Mouse (Mus musculus) hindbrain, embryonic 14.5 days (tissue): ENCODE measurements at regions not wholly inside any gene's neighbourhood (a gene's known extent, or its start where the extent isn't known, plus 50 kb on each side); places are given as distances from the start of the nearest gene placed in this dataset.
A peak's percentile ranks its signal among the peaks of the same experiment; 100 is the strongest.

Experiments used
- ATAC-seq: fragments of 200-750 bp; cut with Nextera tagmentation; 2 replicates; pipeline ENCODE4 v1.8.0; 2017; ENCODE audit warnings: moderate number of reproducible peaks, mild to moderate bottlenecking, moderate TSS enrichment, moderate library complexity; ENCODE audit not compliant: low FRiP score
- DNase-seq: peaks from one replicate; pipeline ENCODE4 v3.0.0-alpha.2; 2015; ENCODE audit warnings: low spot score
- H3K27ac ChIP-seq: fragments of 300-500 bp; sonication (generic); 2 replicates; pipeline ENCODE4 v1.5.1; 2014; ENCODE audit warnings: mild to moderate bottlenecking, moderate library complexity
- H3K27me3 ChIP-seq: fragments of 300-500 bp; sonication (generic); 2 replicates; pipeline ENCODE4 v1.6.1; 2014; ENCODE audit warnings: mild to moderate bottlenecking, low read length, mixed read lengths; ENCODE audit not compliant: control insufficient read depth, insufficient read depth
- H3K36me3 ChIP-seq: fragments of 300-500 bp; sonication (generic); replicated peaks from 2 replicates; pipeline ENCODE4 v1.6.1; 2014; ENCODE audit not compliant: control insufficient read depth, insufficient read depth
- H3K4me1 ChIP-seq: fragments of 300-500 bp; sonication (generic); replicated peaks from 2 replicates; pipeline ENCODE4 v1.6.1; 2014; ENCODE audit warnings: antibody characterized with exemption, low read length, mixed read lengths; ENCODE audit not compliant: control insufficient read depth, insufficient read depth
- H3K4me2 ChIP-seq: fragments of 300-500 bp; sonication (generic); replicated peaks from 2 replicates; pipeline ENCODE4 v1.6.1; 2014; ENCODE audit warnings: mild to moderate bottlenecking, moderate library complexity
- H3K4me3 ChIP-seq: fragments of 300-500 bp; sonication (generic); replicated peaks from 2 replicates; pipeline ENCODE4 v1.5.1; 2014; ENCODE audit warnings: mild to moderate bottlenecking, low read length
- H3K9ac ChIP-seq: fragments of 300-500 bp; sonication (generic); 2 replicates; pipeline ENCODE4 v1.6.1; 2014
- H3K9me3 ChIP-seq: fragments of 300-500 bp; sonication (generic); 2 replicates; pipeline ENCODE4 v1.6.1; 2016; ENCODE audit warnings: low read length; ENCODE audit not compliant: control insufficient read depth
- WGBS: fragments of 180-500 bp; shearing (Covaris S2); extraction: QIAGEN DNeasy Blood & Tissue Kit; methylation state at CpG from one replicate; pipeline ENCODE4 v1.1.7; 2014; 5-methylcytosine and 5-hydroxymethylcytosine counted together

GRCm38 (mm10) chr5:26206766-26207122, 50.7 kb upstream of the Gm7361 start:
- Histone ChIP-seq H3K27ac (no peak overlapping the region), H3K9ac (no peak overlapping the region), H3K36me3 (no peaks in the 10 kb centered on the region), H3K4me3 (no peak overlapping the region), H3K27me3 (no peaks in the 10 kb centered on the region), H3K4me1 (peaks cover 3% of the 10 kb centered on the region), H3K4me2 (no peak overlapping the region), H3K9me3 (no peaks in the 10 kb centered on the region)
- ATAC-seq (no peak), DNase-seq (no peak)
- 24% methylated on average over 2 of the region's 2 CpGs for WGBS

- no peak overlapping the region for H3K4me3 ChIP-seq
Observed at GRCm38 (mm10) chr5:26206066-26206765, 51.3 kb upstream of the Gm7361 start.

GRCm38 (mm10) chr5:26202471-26202870, 55.0 kb upstream of the Gm7361 start:
- WGBS, result 77% methylated on average over 6 of the region's 6 CpGs
- Histone ChIP-seq H3K4me1 (0 out of 2 replicates have a peak, but pooled peaks cover 3% of the 10 kb centered on the region), H3K4me2 (no peak overlapping the region), H3K27me3 (no peaks in the 10 kb centered on the region), H3K9me3 (no peaks in the 10 kb centered on the region), H3K4me3 (no peak overlapping the region), H3K27ac (no peak overlapping the region), H3K9ac (no peak overlapping the region), H3K36me3 (no peaks in the 10 kb centered on the region)
- DNase-seq (no peak), ATAC-seq (no peak)

More at GRCm38 (mm10) chr5:26206066-26206765, 51.3 kb upstream of the Gm7361 start:
- H3K27me3 ChIP-seq, result no peaks in the 10 kb centered on the region
- 45% methylated on average over 6 of the region's 6 CpGs for WGBS
- no peak for DNase-seq
- H3K9ac ChIP-seq, result no peak overlapping the region
- H3K36me3 ChIP-seq, result no peaks in the 10 kb centered on the region
- no peak; the same call in 1 of the 2 replicates for ATAC-seq
- no peak overlapping the region for H3K4me2 ChIP-seq
- H3K4me1 ChIP-seq, result peaks cover 3% of the 10 kb centered on the region
- no peaks in the 10 kb centered on the region for H3K9me3 ChIP-seq
- H3K27ac ChIP-seq, result no peak overlapping the region

- H3K4me2 ChIP-seq, result no peak overlapping the region
- no peaks in the 10 kb centered on the region for H3K4me1 ChIP-seq
- no peaks in the 10 kb centered on the region for H3K9me3 ChIP-seq
- H3K27me3 ChIP-seq, result no peaks in the 10 kb centered on the region
- H3K27ac ChIP-seq, result no peak overlapping the region
- no peak overlapping the region for H3K4me3 ChIP-seq
- ATAC-seq (no peak), DNase-seq (peak; percentile 38)
- 11% methylated on average over 5 of the region's 5 CpGs for WGBS
- no peaks in the 10 kb centered on the region for H3K36me3 ChIP-seq
- H3K9ac ChIP-seq, result no peak overlapping the region
Observed at GRCm38 (mm10) chr5:26189377-26189776, 68.1 kb upstream of the Gm7361 start.

- no peak overlapping the region for H3K4me2 ChIP-seq
- no peaks in the 10 kb centered on the region for H3K9me3 ChIP-seq
- no peak overlapping the region for H3K4me3 ChIP-seq
- H3K27me3 ChIP-seq, result no peaks in the 10 kb centered on the region
- H3K9ac ChIP-seq, result no peak overlapping the region
- no peak overlapping the region for H3K27ac ChIP-seq
- no peak for ATAC-seq
- H3K36me3 ChIP-seq, result no peaks in the 10 kb centered on the region
- no peak for DNase-seq
- no peaks in the 10 kb centered on the region for H3K4me1 ChIP-seq
- 72% methylated on average over 8 of the region's 8 CpGs for WGBS
Observed at GRCm38 (mm10) chr5:26187212-26187611, 66.0 kb upstream of the Gm10220 start.

- H3K9me3 ChIP-seq, result no peaks in the 10 kb centered on the region
- H3K27ac ChIP-seq, result no peak overlapping the region
- H3K9ac ChIP-seq, result no peak overlapping the region
- ATAC-seq, result no peak
- no peak for DNase-seq
- no peak overlapping the region for H3K4me3 ChIP-seq
- no peaks in the 10 kb centered on the region for H3K36me3 ChIP-seq
- 17% methylated on average over 5 of the region's 5 CpGs for WGBS
- H3K4me1 ChIP-seq, result no peaks in the 10 kb centered on the region
- no peak overlapping the region for H3K4me2 ChIP-seq
- no peaks in the 10 kb centered on the region for H3K27me3 ChIP-seq
Observed at GRCm38 (mm10) chr5:26185417-26185816, 64.2 kb upstream of the Gm10220 start.

GRCm38 (mm10) chr5:26176064-26176463, 54.8 kb upstream of the Gm10220 start:
- Histone ChIP-seq H3K9me3 (0 out of 2 replicates have a peak, but pooled peaks cover 4% of the 10 kb centered on the region), H3K36me3 (no peaks in the 10 kb centered on the region), H3K9ac (no peak overlapping the region), H3K4me3 (no peak overlapping the region), H3K27me3 (no peaks in the 10 kb centered on the region), H3K4me1 (no peaks in the 10 kb centered on the region), H3K4me2 (no peak overlapping the region), H3K27ac (no peak overlapping the region)
- ATAC-seq (no peak), DNase-seq (no peak)
- WGBS, result 81% methylated on average over 2 of the region's 2 CpGs

GRCm38 (mm10) chr5:26171662-26172384, 50.6 kb upstream of the Gm10220 start:
- ATAC-seq (peak; percentile 57; the same call in 1 of the 2 replicates), DNase-seq (no peak)
- Histone ChIP-seq H3K9me3 (no peaks in the 10 kb centered on the region), H3K4me1 (no peaks in the 10 kb centered on the region), H3K4me2 (no peak overlapping the region), H3K4me3 (no peak overlapping the region), H3K27me3 (no peaks in the 10 kb centered on the region), H3K27ac (no peak overlapping the region), H3K36me3 (no peaks in the 10 kb centered on the region), H3K9ac (no peak overlapping the region)
- 58% methylated on average over 5 of the region's 5 CpGs for WGBS

- H3K27ac ChIP-seq, result no peak overlapping the region
- WGBS, result 65% methylated on average over 4 of the region's 4 CpGs
- no peaks in the 10 kb centered on the region for H3K4me1 ChIP-seq
- no peaks in the 10 kb centered on the region for H3K9me3 ChIP-seq
- DNase-seq (no peak), ATAC-seq (peak; percentile 55; the same call in 1 of the 2 replicates)
- H3K9ac ChIP-seq, result no peak overlapping the region
- no peak overlapping the region for H3K4me2 ChIP-seq
- H3K36me3 ChIP-seq, result no peaks in the 10 kb centered on the region
- no peak overlapping the region for H3K4me3 ChIP-seq
- H3K27me3 ChIP-seq, result no peaks in the 10 kb centered on the region
Observed at GRCm38 (mm10) chr5:26170717-26171500, 49.7 kb upstream of the Gm10220 start.
